Mouse (Mus musculus) intestine, postnatal 0 days (tissue): ENCODE results near the gene Cnot6. TPM values are rescaled to one million over a fixed set of nuclear protein-coding genes. Genes with fewer than 3 reads are reported as not detected.

Experiments
- ATAC-seq: fragments of 200-750 bp; cut with Nextera tagmentation; 2 replicates; pipeline ENCODE4 v1.8.0; 2017; ENCODE audit warnings: mild to moderate bottlenecking, moderate TSS enrichment, moderate library complexity
- H3K27ac ChIP-seq: fragments of 300-500 bp; sonication (generic); 2 replicates; pipeline ENCODE4 v1.5.1; 2014; ENCODE audit warnings: mild to moderate bottlenecking, low read depth, low read length, moderate library complexity
- H3K27me3 ChIP-seq: fragments of 300-500 bp; sonication (generic); replicated peaks from 2 replicates; pipeline ENCODE4 v1.6.1; 2014; ENCODE audit warnings: low read length, mixed read lengths; ENCODE audit not compliant: control insufficient read depth, insufficient read depth
- H3K36me3 ChIP-seq: fragments of 300-500 bp; sonication (generic); 2 replicates; pipeline ENCODE4 v1.6.1; 2014; ENCODE audit warnings: mild to moderate bottlenecking, moderate library complexity; ENCODE audit not compliant: control insufficient read depth, insufficient read depth
- H3K4me1 ChIP-seq: fragments of 300-500 bp; sonication (generic); replicated peaks from 2 replicates; pipeline ENCODE4 v1.6.1; 2014; ENCODE audit warnings: antibody characterized with exemption, low read length, mixed read lengths; ENCODE audit not compliant: control insufficient read depth, insufficient read depth
- H3K4me2 ChIP-seq: fragments of 300-500 bp; sonication (generic); replicated peaks from 2 replicates; pipeline ENCODE4 v1.6.1; 2014; ENCODE audit warnings: low read depth, mild to moderate bottlenecking, moderate library complexity
- H3K4me3 ChIP-seq: fragments of 300-500 bp; sonication (generic); 2 replicates; pipeline ENCODE4 v1.5.1; 2014; ENCODE audit warnings: low read depth, low read length
- H3K9ac ChIP-seq: fragments of 300-500 bp; sonication (generic); 2 replicates; pipeline ENCODE4 v1.6.1; 2014; ENCODE audit warnings: mild to moderate bottlenecking, low read depth, low read length
- H3K9me3 ChIP-seq: fragments of 300-500 bp; sonication (generic); 2 replicates; pipeline ENCODE4 v1.6.1; 2016; ENCODE audit warnings: mixed run types; ENCODE audit not compliant: control insufficient read depth
- CTCF ChIP-seq: sonication (generic); IDR thresholded peaks from 2 replicates; pipeline ENCODE4 v1.5.1; 2016; ENCODE audit warnings: low read depth, mild to moderate bottlenecking, control low read depth, antibody characterized with exemption, moderate library complexity
- WGBS: fragments of 180-500 bp; shearing (Covaris S2); extraction: QIAGEN DNeasy Blood & Tissue Kit; methylation state at CpG from one replicate; pipeline ENCODE4 v1.1.7; 2014; 5-methylcytosine and 5-hydroxymethylcytosine counted together
- polyA plus RNA-seq: library from polyadenylated mRNA; unstranded; fragments of >200 nt; fragmentation: Nextera tagmentation; extraction: Ambion mirVana; gene quantifications from 2 replicates; pipeline ENCODE4 v1.2.1, GENCODE M21; 2015

Cnot6 gene
- polyA plus RNA-seq, 1 experiment from 2014 or later: 27.2 TPM

DNA sequence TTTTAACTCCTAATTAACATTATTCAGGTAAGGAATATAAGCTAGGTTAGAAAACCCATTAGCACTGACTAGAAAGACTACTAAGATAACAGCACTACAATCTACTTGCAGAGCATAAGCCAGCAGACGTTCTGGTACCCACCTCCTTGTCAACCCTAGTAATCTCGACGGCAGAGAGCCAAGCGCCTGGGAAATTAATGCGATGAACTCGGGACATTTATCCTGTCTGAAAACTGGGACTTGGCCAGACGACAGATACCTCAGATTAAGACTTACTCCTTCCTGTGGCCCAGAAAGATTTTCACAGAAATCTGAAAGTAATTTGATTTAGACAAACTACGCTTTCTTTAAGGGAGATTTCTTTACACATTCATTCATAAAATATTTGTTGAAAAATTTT lies 7.7 kb downstream of the Cnot6 start:
- 75% methylated on average over 8 of the region's 8 CpGs for WGBS
- H3K9me3 ChIP-seq: no peaks in the 10 kb centered on the region
- no peak overlapping the region for H3K9ac ChIP-seq
- TF ChIP-seq CTCF: no peak
- H3K4me3 ChIP-seq: no peak overlapping the region
- no peak for ATAC-seq
- H3K27me3 ChIP-seq: no peaks in the 10 kb centered on the region
- H3K4me2 ChIP-seq: no peak overlapping the region
- no peak overlapping the region for H3K27ac ChIP-seq
- H3K36me3 ChIP-seq: peaks cover 18% of the 10 kb centered on the region
- no peaks in the 10 kb centered on the region; the same call in 1 of the 2 replicates for H3K4me1 ChIP-seq

DNA sequence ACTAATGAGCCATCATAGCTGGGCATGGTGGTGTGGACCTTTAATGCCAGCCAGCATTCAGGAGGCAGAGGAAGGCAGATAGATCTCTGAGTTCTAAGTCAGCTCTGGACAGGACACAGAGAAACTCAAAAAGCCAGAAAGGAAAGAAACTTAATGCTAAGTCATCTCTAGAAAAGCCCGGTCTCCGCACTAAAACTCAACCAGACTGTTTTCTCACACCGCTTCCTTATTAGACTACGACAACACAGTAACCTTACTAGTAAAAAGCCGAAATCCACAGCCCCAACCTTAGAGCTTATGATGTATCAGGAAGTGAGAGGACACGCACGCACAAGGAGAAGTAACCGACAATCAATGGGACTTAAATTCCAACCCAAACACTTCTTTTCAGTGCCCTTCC lies 10.5 kb downstream of the Cnot6 start:
- Histone ChIP-seq H3K27ac (no peak overlapping the region), H3K9ac (no peak overlapping the region), H3K36me3 (peaks cover 30% of the 10 kb centered on the region), H3K4me2 (no peak overlapping the region), H3K4me1 (no peaks in the 10 kb centered on the region), H3K27me3 (no peaks in the 10 kb centered on the region), H3K4me3 (no peak overlapping the region), H3K9me3 (no peaks in the 10 kb centered on the region)
- no peak for ATAC-seq
- 91% methylated on average over 8 of the region's 8 CpGs for WGBS
- TF ChIP-seq CTCF: no peak

DNA sequence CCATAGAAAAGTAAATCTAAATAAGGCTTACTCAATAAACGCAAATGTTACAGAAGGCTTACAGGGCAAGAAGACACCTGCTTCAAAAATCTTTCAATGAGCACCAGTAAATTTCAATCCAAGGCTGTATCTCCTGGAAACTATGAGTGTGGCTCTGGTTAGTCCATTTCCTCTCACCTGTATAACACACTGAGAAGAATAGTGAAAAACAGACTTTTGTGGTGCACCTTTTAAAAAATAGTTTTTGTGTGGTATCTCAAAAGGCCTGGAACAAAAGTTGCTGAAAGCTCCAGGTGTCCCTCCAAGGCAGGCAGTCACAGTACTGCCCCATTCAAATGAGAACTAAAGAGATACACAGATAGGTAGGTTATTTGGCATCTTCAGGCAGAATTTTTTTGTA lies 13.4 kb downstream of the Cnot6 start:
- no peak overlapping the region for H3K4me3 ChIP-seq
- no peak overlapping the region for H3K9ac ChIP-seq
- H3K4me2 ChIP-seq: no peak overlapping the region
- H3K27me3 ChIP-seq: no peaks in the 10 kb centered on the region
- no peak overlapping the region for H3K27ac ChIP-seq
- 98% methylated on average over 1 of the region's 1 CpGs for WGBS
- H3K4me1 ChIP-seq: no peaks in the 10 kb centered on the region
- TF ChIP-seq CTCF: no peak
- no peaks in the 10 kb centered on the region for H3K9me3 ChIP-seq
- ATAC-seq: no peak
- H3K36me3 ChIP-seq: peaks cover 30% of the 10 kb centered on the region

DNA sequence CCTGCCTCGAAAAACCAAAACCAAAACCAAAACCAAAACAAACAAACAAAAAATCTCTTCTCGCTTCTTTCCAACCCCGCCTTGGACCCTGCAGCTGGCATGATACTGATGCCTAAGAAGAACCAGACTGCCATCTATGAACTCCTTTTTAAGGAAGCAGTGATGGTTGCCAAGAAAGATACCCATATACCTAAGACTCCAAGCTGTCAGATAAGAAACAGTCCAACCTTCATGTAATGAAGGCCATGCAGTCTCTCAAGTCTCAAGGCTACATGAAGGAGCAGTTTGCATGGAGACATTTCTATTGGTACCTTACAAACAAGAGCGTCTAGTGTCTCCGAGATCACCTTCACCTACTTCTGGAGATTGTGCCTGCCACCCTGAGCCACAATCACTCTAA lies 14.7 kb downstream of the Cnot6 start:
- no peak for TF ChIP-seq CTCF
- 91% methylated on average over 5 of the region's 5 CpGs for WGBS
- Histone ChIP-seq H3K27ac (no peak overlapping the region), H3K9me3 (no peaks in the 10 kb centered on the region), H3K4me2 (no peak overlapping the region), H3K4me3 (no peak overlapping the region), H3K9ac (no peak overlapping the region), H3K27me3 (no peaks in the 10 kb centered on the region), H3K36me3 (peaks cover 33% of the 10 kb centered on the region), H3K4me1 (no peaks in the 10 kb centered on the region)
- no peak for ATAC-seq

DNA sequence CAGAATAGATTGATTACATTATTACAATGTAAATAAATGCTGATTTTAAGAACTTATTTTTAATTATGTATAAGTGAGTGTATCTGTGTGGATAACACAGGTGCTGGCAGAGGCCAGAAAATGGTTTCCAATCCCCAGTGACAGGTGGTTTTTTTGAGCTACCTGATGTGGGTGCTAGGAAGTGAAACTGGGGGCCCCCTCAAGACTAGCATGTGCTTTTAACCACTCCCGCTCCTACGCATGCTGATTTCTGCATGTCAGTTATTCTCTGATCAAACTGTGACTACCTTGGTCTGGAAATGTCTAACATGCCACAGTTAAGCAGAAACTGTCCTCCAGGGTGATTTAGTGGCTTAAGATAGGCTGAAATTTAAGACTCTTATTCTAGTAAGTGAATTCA lies 16.1 kb downstream of the Cnot6 start:
- TF ChIP-seq CTCF: no peak
- Histone ChIP-seq H3K36me3 (peaks cover 22% of the 10 kb centered on the region), H3K27me3 (no peaks in the 10 kb centered on the region), H3K4me1 (no peaks in the 10 kb centered on the region), H3K27ac (no peak overlapping the region), H3K9ac (no peak overlapping the region), H3K4me3 (no peak overlapping the region), H3K4me2 (no peak overlapping the region), H3K9me3 (no peaks in the 10 kb centered on the region)
- no peak for ATAC-seq
- WGBS: 87% methylated on average over 2 of the region's 2 CpGs

DNA sequence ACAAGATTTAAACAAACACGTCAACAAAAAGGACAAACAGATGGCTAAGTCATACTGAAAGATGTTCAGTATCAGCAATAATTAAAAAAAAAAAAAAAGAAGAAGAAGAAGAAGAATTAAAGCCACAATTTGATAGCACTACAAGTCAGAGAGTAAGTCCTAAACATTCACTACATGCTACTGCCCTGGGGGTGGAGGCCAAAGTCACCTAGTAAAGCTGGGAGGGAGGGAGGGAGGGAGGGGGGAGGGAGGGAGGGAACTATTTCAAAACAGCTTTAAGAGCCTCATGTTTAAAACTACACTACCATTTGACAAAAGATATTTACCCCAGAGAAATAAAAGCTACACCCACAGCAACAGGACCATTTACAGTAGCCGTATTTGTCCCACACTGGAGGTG lies 16.8 kb downstream of the Cnot6 start:
- Histone ChIP-seq H3K27me3 (no peaks in the 10 kb centered on the region), H3K4me1 (no peaks in the 10 kb centered on the region), H3K9me3 (no peaks in the 10 kb centered on the region), H3K9ac (no peak overlapping the region), H3K4me3 (no peak overlapping the region), H3K27ac (no peak overlapping the region), H3K4me2 (no peak overlapping the region), H3K36me3 (peaks cover 17% of the 10 kb centered on the region)
- 83% methylated on average over 2 of the region's 2 CpGs for WGBS
- ATAC-seq: no peak
- no peak for TF ChIP-seq CTCF

DNA sequence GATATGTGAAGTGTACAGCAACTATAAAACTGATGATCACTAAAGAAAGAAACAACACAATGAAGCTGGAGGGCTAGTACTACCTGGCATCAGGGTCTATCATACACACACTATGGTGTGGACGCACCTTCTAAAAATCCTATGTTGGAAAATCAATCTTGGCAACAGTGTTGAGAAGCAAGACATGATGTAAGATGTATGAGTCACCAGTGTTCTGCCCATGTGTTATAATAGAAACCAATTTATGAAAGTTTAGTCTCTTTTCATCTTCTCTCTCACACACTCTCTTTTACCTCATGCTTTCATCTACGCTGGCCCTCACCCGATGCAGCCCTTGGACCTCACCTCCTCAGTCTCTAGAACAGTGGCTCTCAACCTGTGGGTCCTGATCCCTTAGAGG lies 17.5 kb downstream of the Cnot6 start:
- ATAC-seq: no peak
- no peaks in the 10 kb centered on the region for H3K4me1 ChIP-seq
- no peaks in the 10 kb centered on the region for H3K27me3 ChIP-seq
- no peak for TF ChIP-seq CTCF
- H3K9ac ChIP-seq: no peak overlapping the region
- H3K4me3 ChIP-seq: no peak overlapping the region
- WGBS: 92% methylated on average over 3 of the region's 3 CpGs
- H3K9me3 ChIP-seq: no peaks in the 10 kb centered on the region
- peaks cover 17% of the 10 kb centered on the region for H3K36me3 ChIP-seq
- no peak overlapping the region for H3K27ac ChIP-seq
- no peak overlapping the region for H3K4me2 ChIP-seq
